Mouse (Mus musculus): ENCODE results near the gene Cfap65. TPM values are rescaled to one million over a fixed set of nuclear protein-coding genes. Genes with fewer than 3 reads are reported as not detected.

The Cfap65 gene
- 1 to 10 TPM; 1.5 to 1.8 TPM for total RNA-seq (2021)

DNA sequence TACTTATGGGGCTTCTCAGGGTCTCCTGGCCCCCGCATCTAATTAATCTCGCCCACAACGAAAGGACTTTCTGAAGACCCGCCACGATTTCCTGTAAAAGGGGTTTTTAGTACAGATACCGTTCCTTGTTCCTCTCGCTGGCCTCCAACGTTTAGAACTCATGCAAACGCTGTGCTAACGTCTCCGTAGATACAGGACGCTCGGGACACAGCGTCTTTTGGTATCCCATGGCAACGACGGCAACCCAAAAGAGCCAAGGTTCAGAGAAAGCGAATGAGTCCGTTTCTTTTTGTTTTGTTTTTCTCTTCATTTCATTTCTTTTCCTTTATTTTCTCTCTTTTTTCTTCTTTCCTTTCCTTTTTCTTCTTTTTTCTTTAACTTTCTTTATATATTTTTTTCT lies at the start of gene Cfap65:
Gene Cfap65, minus strand, starts transcription at position 198 of the 400 bp plus-strand sequence.
- DNase-seq, result peak; percentile 54 to 60

DNA sequence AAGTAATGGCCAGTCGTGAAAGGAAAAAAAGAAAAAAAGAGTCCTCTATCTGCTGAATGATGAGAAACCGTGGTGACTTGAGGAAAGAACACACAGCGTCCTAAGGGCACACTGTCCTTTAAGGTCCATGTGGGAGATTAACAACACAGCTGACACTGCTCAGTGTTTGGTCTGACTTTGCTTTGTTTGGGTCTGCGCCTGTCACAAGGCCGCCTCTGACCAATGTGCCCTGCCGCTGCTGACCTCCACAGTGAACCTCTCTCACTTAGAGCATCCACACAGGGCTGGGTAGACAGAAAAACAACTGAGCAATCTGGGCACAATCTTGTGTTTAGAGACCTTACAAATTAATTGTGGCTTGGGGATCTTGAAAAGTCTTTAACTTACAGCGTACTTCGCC lies 41.6 kb upstream of the Cfap65 start:
- DNase-seq, result no peak

DNA sequence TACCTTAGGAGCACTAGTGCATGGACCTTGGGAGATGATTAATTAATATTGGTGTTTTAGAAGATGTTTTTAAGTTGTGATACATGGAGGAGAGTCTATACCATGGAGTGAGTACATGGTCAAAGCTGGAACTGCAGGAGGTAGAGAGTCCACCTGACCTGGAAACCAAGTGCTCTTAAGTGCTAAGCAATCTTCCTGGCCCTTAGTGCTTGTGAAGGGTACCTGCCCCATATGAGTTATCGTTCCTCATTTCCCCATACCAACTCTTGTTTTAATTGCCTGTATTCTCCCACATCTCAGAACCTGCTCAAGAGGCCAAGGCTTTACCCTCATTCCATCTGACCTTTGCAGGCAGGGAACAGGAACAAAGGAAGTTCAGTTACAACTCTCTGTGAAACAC lies 40.5 kb upstream of the Cfap65 start:
- DNase-seq, result no peak

- no peak for DNase-seq
Measured at GRCm38 (mm10) chr1:74973590-74973989, 38.2 kb upstream of the Cfap65 start.

DNA sequence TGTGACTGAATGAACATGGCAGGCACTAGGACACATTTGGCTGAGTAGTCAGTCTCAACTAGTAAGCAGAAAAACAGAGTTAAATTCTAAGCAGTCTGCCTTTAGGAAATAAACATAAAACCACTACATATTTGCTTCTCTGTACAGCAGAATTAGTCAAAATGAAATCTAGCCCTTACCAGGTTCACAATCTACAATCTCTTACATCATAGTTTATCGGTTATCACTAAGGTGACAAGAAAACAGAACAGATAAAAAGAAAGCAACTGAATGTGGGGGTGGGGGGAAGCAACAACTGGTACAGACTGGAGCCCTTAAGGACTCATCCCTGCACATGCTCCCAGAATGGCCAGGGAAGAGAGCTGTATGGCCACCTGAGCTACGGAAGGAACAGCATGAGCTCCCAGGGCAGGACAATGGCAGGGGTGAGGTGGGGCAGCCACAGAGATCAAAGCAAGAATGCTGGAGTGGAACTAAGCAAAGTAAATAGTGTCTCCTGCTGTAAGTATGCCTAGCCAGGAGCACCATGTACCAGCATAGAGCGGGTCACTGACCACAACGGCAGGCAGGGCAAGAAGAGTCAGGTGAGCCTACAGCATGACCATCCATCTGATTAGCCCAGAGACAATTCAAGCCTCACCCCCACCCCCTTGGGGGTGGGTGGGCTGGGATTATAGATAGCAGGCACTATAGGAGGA lies 36.1 kb upstream of the Cfap65 start:
- no peak for DNase-seq

DNA sequence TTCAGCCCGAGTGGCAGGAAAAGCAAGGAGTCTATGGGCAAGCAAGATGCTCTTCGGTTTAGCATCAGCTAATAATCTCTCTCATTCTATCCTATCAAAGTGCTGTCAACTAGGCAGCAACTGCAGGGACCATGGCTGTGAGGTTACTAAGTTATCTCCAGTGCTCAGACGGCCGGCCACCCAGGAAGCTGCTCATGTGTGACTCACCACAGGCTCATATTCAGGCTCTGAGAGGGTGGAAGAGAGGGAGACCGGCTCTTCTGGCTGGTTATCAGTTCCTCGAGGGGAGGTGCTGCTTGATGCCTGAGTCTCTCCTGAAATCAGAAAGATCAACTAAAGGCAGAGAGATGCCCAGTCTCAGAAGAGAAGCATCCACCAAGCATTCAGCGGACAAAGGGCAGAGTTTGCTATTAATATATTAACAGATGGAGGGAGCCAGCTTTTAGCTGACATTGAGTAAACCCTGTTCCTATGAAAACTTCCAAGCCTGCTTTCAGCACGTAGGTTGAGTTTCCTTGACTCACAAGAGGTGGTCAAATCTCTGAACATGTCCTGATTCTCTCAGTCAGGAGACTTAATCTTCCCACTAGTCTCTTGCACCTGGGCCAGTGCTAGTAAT lies 32.7 kb upstream of the Cfap65 start:
- DNase-seq, result no peak

GRCm38 (mm10) chr1:74964494-74965215 lies 29.3 kb upstream of the Cfap65 start:
- peak; percentile 44 to 53 for DNase-seq

DNA sequence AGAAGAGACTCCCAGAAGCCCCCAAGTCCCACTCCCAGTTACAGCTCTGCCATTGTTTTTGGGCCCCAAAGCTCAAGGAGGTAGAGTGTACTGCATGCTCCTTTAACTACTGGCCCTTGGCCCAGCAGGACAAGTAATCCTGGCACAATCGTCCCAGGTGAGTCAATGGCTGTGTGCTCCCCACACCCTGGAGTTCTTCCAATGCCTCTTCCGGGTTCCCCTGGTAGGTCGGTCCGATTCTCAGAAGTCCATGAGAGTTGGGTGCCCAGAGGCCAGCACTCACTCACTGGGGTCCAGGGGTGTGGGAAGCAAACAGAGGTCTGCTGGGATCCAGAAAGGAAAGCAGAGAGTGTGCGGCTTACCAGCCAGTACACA lies 27.4 kb upstream of the Cfap65 start:
- no peak for DNase-seq

- no peak for DNase-seq
Measured at GRCm38 (mm10) chr1:74962126-74962852, 26.9 kb upstream of the Cfap65 start.

DNA sequence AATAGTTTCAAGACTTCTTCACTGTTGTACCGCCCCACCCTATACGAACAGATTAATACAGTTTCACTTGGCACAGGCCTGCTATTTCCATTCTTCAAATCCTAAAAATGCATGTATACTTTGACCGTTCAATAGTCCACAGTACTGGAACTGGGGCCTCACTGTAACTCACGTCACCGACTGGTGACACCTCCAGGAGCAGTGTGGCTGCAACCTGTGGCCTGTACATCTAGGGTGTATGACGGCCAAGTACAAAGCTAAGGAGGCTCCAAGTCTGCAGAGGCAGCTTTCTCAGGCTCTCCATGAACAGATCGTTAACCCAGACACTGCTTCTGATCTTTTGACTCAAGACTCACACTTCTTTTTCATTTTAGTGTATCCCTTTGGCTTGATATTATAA lies 26.3 kb upstream of the Cfap65 start:
- no peak for DNase-seq

DNA sequence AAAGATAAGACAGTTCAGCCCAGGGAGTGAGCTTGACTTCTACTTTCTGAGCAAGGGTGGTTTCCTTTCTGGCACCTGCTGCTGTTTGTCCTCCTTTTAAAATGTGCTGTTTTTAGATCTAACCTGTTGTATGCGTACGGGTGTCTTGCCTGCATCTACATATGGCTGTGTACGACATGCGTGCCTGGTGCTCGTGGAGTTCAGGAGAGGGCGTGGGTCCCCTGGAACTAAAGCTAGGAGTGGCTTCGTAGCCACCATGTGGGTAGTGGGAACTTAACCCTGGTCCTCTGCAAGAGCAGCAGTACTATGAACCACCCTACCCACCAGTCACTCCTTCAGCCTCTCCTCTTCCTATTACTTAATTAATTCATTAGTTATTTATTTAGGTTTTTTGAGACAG lies 24.7 kb upstream of the Cfap65 start:
- DNase-seq, result no peak

- DNase-seq, result no peak
Measured at GRCm38 (mm10) chr1:74951556-74952210, 16.3 kb upstream of the Cfap65 start, which contains the start of gene Ihh. Gene Ihh (minus strand): TSS chr1:74951672.

DNA sequence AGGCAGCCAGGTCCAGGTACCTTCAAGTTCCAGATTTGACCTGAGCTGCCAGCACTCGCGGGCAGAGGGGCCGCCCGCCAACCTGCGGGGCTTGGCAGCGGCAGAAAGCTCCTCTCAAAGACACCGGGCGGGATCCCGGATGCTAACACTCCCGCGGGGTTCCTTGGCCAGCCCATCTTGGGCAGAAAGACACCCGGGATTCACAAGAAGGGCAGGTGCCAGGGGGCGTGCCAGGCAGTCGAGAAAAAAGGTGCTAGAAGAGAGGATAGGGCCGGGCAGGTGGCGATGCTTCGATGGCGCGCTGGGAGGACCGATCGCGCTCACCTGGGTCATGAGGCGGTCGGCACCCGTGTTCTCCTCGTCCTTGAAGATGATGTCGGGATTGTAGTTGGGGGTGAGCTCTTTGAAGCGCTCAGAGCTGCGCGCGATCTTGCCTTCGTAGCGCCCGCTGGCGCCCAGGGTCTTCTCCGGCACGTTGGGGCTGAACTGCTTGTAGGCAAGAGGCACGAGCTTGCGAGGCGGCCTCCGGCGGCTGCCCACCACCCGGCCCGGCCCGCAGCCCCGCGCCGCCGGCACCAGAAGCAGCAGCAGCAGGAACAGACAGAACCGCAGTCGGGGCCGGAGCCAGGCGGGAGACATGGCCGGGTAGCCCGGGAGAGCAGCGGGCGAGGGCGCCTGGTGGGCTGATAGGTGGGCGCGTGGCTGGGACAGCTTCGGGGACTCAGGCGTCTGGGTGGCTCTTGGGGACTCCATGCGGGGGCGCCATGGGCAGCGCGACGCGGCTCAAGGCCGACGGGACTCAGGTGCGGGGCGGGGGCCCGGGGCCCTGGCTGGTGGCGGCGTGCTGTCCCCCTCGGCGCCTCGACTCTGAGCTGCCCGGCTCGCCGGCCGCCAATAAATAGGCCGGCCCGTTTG lies 15.4 kb upstream of the Cfap65 start:
- DNase-seq, result no peak

DNA sequence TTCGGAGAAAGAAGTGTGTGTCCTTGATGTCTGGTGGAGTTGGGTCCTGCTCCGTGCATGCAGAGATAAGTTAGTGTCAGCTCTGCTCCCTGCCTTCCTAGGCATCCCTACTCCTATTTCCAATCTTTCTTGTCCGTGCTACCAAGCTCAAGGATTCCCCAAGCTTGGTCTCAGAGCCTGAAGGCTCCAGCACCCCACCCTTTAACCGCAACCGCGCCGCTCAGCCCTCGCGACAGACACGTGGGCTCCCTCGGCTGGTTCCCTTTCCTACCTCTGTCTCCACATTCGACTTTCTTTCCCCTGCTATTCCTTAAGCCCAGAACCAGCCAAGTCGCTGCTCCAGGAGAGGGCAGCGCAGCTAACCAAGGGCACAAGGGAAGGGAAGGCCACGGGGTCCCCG lies 14.7 kb upstream of the Cfap65 start:
- no peak for DNase-seq

DNA sequence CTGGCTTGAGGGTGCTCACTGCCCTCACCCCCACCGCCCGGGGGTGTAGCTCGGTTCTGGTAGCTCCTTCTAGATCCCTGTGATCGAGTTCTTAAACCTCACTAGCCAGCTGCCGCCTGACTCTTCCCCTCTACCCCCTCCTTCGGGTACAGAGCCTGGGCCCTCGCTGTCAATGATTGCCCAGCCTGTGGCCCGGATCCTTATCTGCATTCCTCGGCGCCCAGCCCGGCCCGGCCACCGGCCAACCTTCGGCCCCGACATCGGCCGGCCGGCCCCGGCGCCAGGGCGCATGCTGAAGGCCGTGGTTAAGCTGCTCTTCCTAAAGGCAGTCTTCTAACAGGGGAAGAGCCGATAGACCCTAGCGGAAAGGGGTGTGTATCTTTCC lies 14.3 kb upstream of the Cfap65 start:
- DNase-seq, result no peak

DNA sequence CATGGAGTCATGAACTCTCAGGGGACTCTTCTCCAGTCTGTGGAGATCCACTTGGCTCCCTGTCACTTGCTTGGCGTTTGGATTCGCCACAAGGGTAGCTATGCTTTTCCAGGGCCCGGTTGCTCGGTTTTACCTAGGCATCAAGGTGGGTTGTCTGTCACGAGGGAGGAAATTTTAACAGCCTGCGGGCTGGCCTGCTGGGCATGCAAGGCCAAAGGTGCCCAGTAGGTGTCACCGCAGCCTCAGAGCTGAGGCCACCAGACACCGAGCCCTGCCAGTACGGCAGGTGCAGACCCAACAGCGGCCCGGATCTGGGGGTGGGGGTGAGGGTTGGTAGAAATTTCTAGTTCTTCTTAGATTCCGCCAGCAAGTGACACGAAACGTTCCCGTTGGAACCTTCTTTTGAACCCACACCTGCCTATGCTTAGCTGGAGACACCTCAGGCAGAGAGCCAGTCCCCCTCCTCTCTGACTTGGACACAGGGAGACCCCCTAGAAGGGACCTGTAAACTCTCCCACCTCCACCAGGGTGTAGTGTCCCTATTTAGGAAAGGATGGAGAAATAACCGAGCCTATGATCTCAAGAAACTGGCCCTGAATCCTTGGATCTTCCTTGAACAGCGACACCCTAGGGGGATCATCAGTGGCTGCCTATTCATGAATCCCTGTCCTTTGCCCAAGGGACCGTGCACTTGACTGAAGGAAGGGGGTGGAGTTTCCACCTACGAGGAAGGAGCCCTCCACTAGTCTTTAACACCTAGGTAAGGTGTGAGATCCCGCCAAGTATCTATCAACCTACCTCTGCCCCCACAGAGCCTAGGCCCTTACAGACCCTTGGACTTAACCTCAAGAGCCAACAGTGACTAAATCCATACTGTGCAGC lies 13.6 kb upstream of the Cfap65 start:
- peak; percentile 28 to 48 for DNase-seq

DNA sequence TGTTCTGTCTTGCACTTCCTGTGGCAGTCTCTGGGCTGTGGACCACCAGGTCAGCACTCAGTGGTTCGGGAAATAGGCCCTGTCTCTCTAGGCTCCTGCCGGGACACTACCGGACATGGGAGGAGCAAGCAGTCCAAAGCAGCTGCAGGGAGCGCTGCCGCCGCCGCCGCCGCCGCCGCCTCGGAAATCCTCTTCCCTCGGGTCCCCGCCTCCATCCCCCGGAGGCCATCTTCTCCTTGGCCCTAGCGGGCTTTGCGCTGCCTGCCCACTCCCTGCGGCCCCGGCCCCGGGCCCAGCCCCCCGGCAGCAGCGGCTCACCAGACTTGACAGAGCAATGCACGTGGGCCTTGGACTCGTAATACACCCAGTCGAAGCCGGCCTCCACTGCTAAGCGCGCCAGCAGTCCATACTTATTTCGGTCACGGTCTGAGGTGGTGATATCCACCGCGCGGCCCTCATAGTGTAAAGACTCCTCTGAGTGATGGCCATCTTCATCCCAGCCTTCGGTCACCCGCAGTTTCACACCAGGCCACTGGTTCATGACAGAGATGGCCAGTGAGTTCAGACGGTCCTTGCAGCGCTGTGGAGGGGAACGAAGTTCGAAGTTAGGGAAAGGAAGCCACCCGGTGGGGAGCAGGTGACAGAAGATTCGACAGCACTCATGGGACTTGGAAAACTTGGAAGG lies 12.7 kb upstream of the Cfap65 start:
- no peak for DNase-seq

- DNase-seq, result no peak
Measured at GRCm38 (mm10) chr1:74941651-74942360, 6.4 kb upstream of the Cfap65 start.

GRCm38 (mm10) chr1:74939762-74940161 lies 4.4 kb upstream of the Cfap65 start:
- DNase-seq, result no peak

All from layer of hippocampus, postnatal 36 days (tissue).